Mouse (Mus musculus) limb, embryonic 15.5 days (tissue): ENCODE results near the gene Mettl3. TPM values are rescaled to one million over a fixed set of nuclear protein-coding genes. Genes with fewer than 3 reads are reported as not detected.
"Not testable (repeated sequence)": the region's sequence is repeated elsewhere in the genome, so short reads cannot be mapped to it uniquely, and the experiment has no call there.

Experiments used
- ATAC-seq: fragments of 200-750 bp; cut with Nextera tagmentation; 2 replicates; pipeline ENCODE4 v1.8.0; 2017; ENCODE audit warnings: low read depth, moderate TSS enrichment; ENCODE audit not compliant: insufficient number of reproducible peaks, low FRiP score, low TSS enrichment
- H3K27ac ChIP-seq: fragments of 300-500 bp; sonication (generic); 2 replicates; pipeline ENCODE4 v1.5.1; 2015; ENCODE audit warnings: moderate library complexity, mild to moderate bottlenecking, inconsistent platforms
- H3K27me3 ChIP-seq: fragments of 300-500 bp; sonication (generic); 2 replicates; pipeline ENCODE4 v1.6.1; 2015; ENCODE audit warnings: inconsistent platforms
- H3K36me3 ChIP-seq: fragments of 300-500 bp; sonication (generic); 2 replicates; pipeline ENCODE4 v1.6.1; 2015; ENCODE audit warnings: inconsistent platforms
- H3K4me1 ChIP-seq: fragments of 300-500 bp; sonication (generic); 2 replicates; pipeline ENCODE4 v1.6.1; 2015; ENCODE audit warnings: inconsistent platforms
- H3K4me2 ChIP-seq: fragments of 300-500 bp; sonication (generic); 2 replicates; pipeline ENCODE4 v1.6.1; 2015; ENCODE audit warnings: mild to moderate bottlenecking, inconsistent platforms
- H3K4me3 ChIP-seq: fragments of 300-500 bp; sonication (generic); 2 replicates; pipeline ENCODE4 v1.5.1; 2015; ENCODE audit warnings: mild to moderate bottlenecking, inconsistent platforms
- H3K9ac ChIP-seq: fragments of 300-500 bp; sonication (generic); 2 replicates; pipeline ENCODE4 v1.6.1; 2015; ENCODE audit warnings: inconsistent platforms
- H3K9me3 ChIP-seq: fragments of 300-500 bp; sonication (generic); 2 replicates; pipeline ENCODE4 v1.6.1; 2016; ENCODE audit warnings: inconsistent platforms
- WGBS: fragments of 180-500 bp; shearing (Covaris S2); methylation state at CpG from one replicate; pipeline ENCODE4 v1.1.7; 2015; 5-methylcytosine and 5-hydroxymethylcytosine counted together
- polyA plus RNA-seq: library from polyadenylated mRNA; unstranded; fragments of >200 nt; fragmentation: Nextera tagmentation; extraction: Ambion mirVana; gene quantifications from 2 replicates; pipeline ENCODE4 v1.2.1, GENCODE M21; 2015

Mettl3 gene
- polyA plus RNA-seq, 1 experiment from 2014 or later: 36.6 TPM

- Histone ChIP-seq H3K4me1 (peaks cover 35% of the 10 kb centered on the region), H3K9me3 (no peaks in the 10 kb centered on the region), H3K27me3 (no peaks in the 10 kb centered on the region), H3K27ac (peak overlapping the region; percentile 79), H3K36me3 (peaks cover 30% of the 10 kb centered on the region), H3K4me2 (peak overlapping the region; percentile 75), H3K9ac (peak overlapping the region; percentile 85), H3K4me3 (peak overlapping the region; percentile 76)
- under 1% methylated on average over 30 of the region's 41 CpGs for WGBS
- peak; percentile 78 for ATAC-seq
These were observed 11.0 kb upstream of the Mettl3 start for GRCm38 (mm10) chr14:52315792-52316440.

- Histone ChIP-seq H3K9ac (peak overlapping the region; percentile 85), H3K36me3 (peaks cover 33% of the 10 kb centered on the region), H3K4me1 (peaks cover 35% of the 10 kb centered on the region), H3K4me3 (peak overlapping the region; percentile 76), H3K4me2 (peak overlapping the region; percentile 75), H3K27ac (peak overlapping the region; percentile 79), H3K9me3 (no peaks in the 10 kb centered on the region), H3K27me3 (no peaks in the 10 kb centered on the region)
- WGBS: 5% methylated on average over 17 of the region's 17 CpGs
- no peak for ATAC-seq
These were observed 10.4 kb upstream of the Mettl3 start for GRCm38 (mm10) chr14:52315283-52315780.

GRCm38 (mm10) chr14:52314808-52315150, 9.9 kb upstream of the Mettl3 start:
- H3K27ac ChIP-seq: no peak overlapping the region
- no peaks in the 10 kb centered on the region for H3K27me3 ChIP-seq
- WGBS: 44% methylated on average over 8 of the region's 8 CpGs
- no peak overlapping the region for H3K9ac ChIP-seq
- no peaks in the 10 kb centered on the region for H3K9me3 ChIP-seq
- H3K4me2 ChIP-seq: peak overlapping the region; percentile 75
- H3K4me3 ChIP-seq: peak overlapping the region; percentile 76
- H3K4me1 ChIP-seq: peaks cover 35% of the 10 kb centered on the region
- H3K36me3 ChIP-seq: peaks cover 33% of the 10 kb centered on the region
- ATAC-seq: no peak

GRCm38 (mm10) chr14:52313931-52314807, 9.2 kb upstream of the Mettl3 start:
- Histone ChIP-seq H3K27ac (no peak overlapping the region), H3K36me3 (peaks cover 33% of the 10 kb centered on the region)

GRCm38 (mm10) chr14:52310906-52311305, 6.0 kb upstream of the Mettl3 start:
- H3K27me3 ChIP-seq: no peaks in the 10 kb centered on the region
- no peaks in the 10 kb centered on the region for H3K9me3 ChIP-seq
- no peak overlapping the region for H3K4me2 ChIP-seq
- WGBS: 77% methylated on average over 2 of the region's 2 CpGs
- H3K4me3 ChIP-seq: no peak overlapping the region
- H3K9ac ChIP-seq: no peak overlapping the region
- H3K27ac ChIP-seq: no peak overlapping the region
- H3K4me1 ChIP-seq: peaks cover 27% of the 10 kb centered on the region
- H3K36me3 ChIP-seq: peaks cover 39% of the 10 kb centered on the region
- ATAC-seq: no peak

More at GRCm38 (mm10) chr14:52313931-52314807, 9.2 kb upstream of the Mettl3 start:
- Histone ChIP-seq H3K4me1 (peaks cover 35% of the 10 kb centered on the region), H3K4me3 (no peak overlapping the region; the same call in 1 of the 2 replicates), H3K27me3 (no peaks in the 10 kb centered on the region), H3K9ac (no peak overlapping the region), H3K9me3 (no peaks in the 10 kb centered on the region), H3K4me2 (peak overlapping the region; percentile 75)
- no peak for ATAC-seq
- WGBS: 85% methylated on average over 26 of the region's 26 CpGs

- H3K27me3 ChIP-seq, H3K9me3 ChIP-seq, H3K4me2 ChIP-seq, H3K9ac ChIP-seq, H3K27ac ChIP-seq, ATAC-seq, H3K4me3 ChIP-seq: not testable (repeated sequence)
- 88% methylated on average over 6 of the region's 6 CpGs for WGBS
- H3K36me3 ChIP-seq: peaks cover 39% of the 10 kb centered on the region
- H3K4me1 ChIP-seq: peaks cover 25% of the 10 kb centered on the region
These were observed 5.4 kb upstream of the Mettl3 start for GRCm38 (mm10) chr14:52310343-52310742.

GRCm38 (mm10) chr14:52306100-52306499, 1.2 kb upstream of the Mettl3 start:
- Histone ChIP-seq H3K27ac (no peak overlapping the region), H3K9me3 (no peaks in the 10 kb centered on the region), H3K27me3 (no peaks in the 10 kb centered on the region), H3K36me3 (peaks cover 9% of the 10 kb centered on the region), H3K4me3 (no peak overlapping the region), H3K9ac (no peak overlapping the region), H3K4me2 (no peak overlapping the region), H3K4me1 (no peaks in the 10 kb centered on the region)
- no peak for ATAC-seq
- 97% methylated on average over 2 of the region's 2 CpGs for WGBS

GRCm38 (mm10) chr14:52303517-52303916, 1.4 kb downstream of the Mettl3 start:
- Histone ChIP-seq H3K4me2 (peak overlapping the region; percentile 52; the same call in 1 of the 2 replicates), H3K36me3 (peaks cover 19% of the 10 kb centered on the region), H3K4me3 (0 out of 2 replicates have a peak overlapping the region, but pooled peaks have one; percentile 72)
- not testable (repeated sequence) for ATAC-seq, H3K27me3 ChIP-seq, H3K27ac ChIP-seq, H3K9me3 ChIP-seq, H3K9ac ChIP-seq, H3K4me1 ChIP-seq
- 91% methylated on average over 3 of the region's 3 CpGs for WGBS

GRCm38 (mm10) chr14:52295558-52296264, 9.2 kb downstream of the Mettl3 start:
- peaks cover 86% of the 10 kb centered on the region for H3K36me3 ChIP-seq

GRCm38 (mm10) chr14:52284191-52284590, 20.7 kb downstream of the Mettl3 start:
- Histone ChIP-seq H3K4me1 (peaks cover 5% of the 10 kb centered on the region), H3K27me3 (no peaks in the 10 kb centered on the region), H3K36me3 (peaks cover 36% of the 10 kb centered on the region), H3K27ac (no peak overlapping the region), H3K4me2 (no peak overlapping the region), H3K9ac (no peak overlapping the region), H3K9me3 (no peaks in the 10 kb centered on the region), H3K4me3 (no peak overlapping the region)
- WGBS: 95% methylated on average over 3 of the region's 3 CpGs
- ATAC-seq: no peak

More at GRCm38 (mm10) chr14:52295558-52296264, 9.2 kb downstream of the Mettl3 start:
- Histone ChIP-seq H3K27ac (no peak overlapping the region), H3K27me3 (no peaks in the 10 kb centered on the region), H3K9ac (no peak overlapping the region), H3K4me2 (no peak overlapping the region), H3K4me1 (no peaks in the 10 kb centered on the region), H3K9me3 (no peaks in the 10 kb centered on the region), H3K4me3 (no peak overlapping the region)
- 72% methylated on average over 6 of the region's 6 CpGs for WGBS
- ATAC-seq: no peak

- WGBS: 92% methylated on average over 5 of the region's 5 CpGs
- no peak overlapping the region for H3K27ac ChIP-seq
- no peaks in the 10 kb centered on the region for H3K27me3 ChIP-seq
- no peak for ATAC-seq
- peaks cover 5% of the 10 kb centered on the region for H3K4me1 ChIP-seq
- H3K4me2 ChIP-seq: no peak overlapping the region
- H3K9ac ChIP-seq: no peak overlapping the region
- no peaks in the 10 kb centered on the region for H3K9me3 ChIP-seq
- peaks cover 32% of the 10 kb centered on the region for H3K36me3 ChIP-seq
- H3K4me3 ChIP-seq: no peak overlapping the region
These were observed 21.3 kb downstream of the Mettl3 start for GRCm38 (mm10) chr14:52283629-52284028.
